Mouse (Mus musculus): ENCODE data around the gene Mettl6.
"Not testable (repeated sequence)": the region's sequence is repeated elsewhere in the genome, so short reads cannot be mapped to it uniquely, and the experiment has no call there.

GRCm38 (mm10) chr14:31453946-31454345 lies 40.9 kb downstream of the Mettl6 start:
- TF ChIP-seq GATA1 (IDR thresholded peaks at IDR 0.05; ENCODE audit: borderline replicate concordance, low read length); FLI1 (IDR thresholded peaks at IDR 0.05; ENCODE audit: low read length): not testable (repeated sequence)
